Mouse (Mus musculus): Measurements from ENCODE around the gene Mdm1.

The Mdm1 gene

GRCm38 (mm10) chr10:118141018-118141883 is at the start of gene Mdm1:
Gene Mdm1, plus strand, starts transcription at chr10:118141811.
- in situ Hi-C loops (cut with MboI; ENCODE audit: low pct_unique_long_range_greater_than_20kb in 1 of 2, low sequenced_read_pairs in 2 of 2, unreplicated experiment in 1 of 2), result no loop called here

- in situ Hi-C loops (cut with MboI; ENCODE audit: low pct_unique_long_range_greater_than_20kb in 1 of 2, low sequenced_read_pairs in 2 of 2, unreplicated experiment in 1 of 2), result no loop called here
These were observed 48.9 kb upstream of the Mdm1 start for GRCm38 (mm10) chr10:118092745-118093144.

GRCm38 (mm10) chr10:118093728-118094127 is 47.9 kb upstream of the Mdm1 start:
- in situ Hi-C loops (cut with MboI; ENCODE audit: low pct_unique_long_range_greater_than_20kb in 1 of 2, low sequenced_read_pairs in 2 of 2, unreplicated experiment in 1 of 2), result no loop called here

- in situ Hi-C loops (cut with MboI; ENCODE audit: low pct_unique_long_range_greater_than_20kb in 1 of 2, low sequenced_read_pairs in 2 of 2, unreplicated experiment in 1 of 2), result no loop called here
These were observed 46.8 kb upstream of the Mdm1 start for GRCm38 (mm10) chr10:118094853-118095252.

GRCm38 (mm10) chr10:118096223-118096622 is 45.4 kb upstream of the Mdm1 start:
- in situ Hi-C loops (cut with MboI; ENCODE audit: low pct_unique_long_range_greater_than_20kb in 1 of 2, low sequenced_read_pairs in 2 of 2, unreplicated experiment in 1 of 2), result no loop called here

- in situ Hi-C loops (cut with MboI; ENCODE audit: low pct_unique_long_range_greater_than_20kb in 1 of 2, low sequenced_read_pairs in 2 of 2, unreplicated experiment in 1 of 2), result no loop called here
These were observed 43.7 kb upstream of the Mdm1 start for GRCm38 (mm10) chr10:118097898-118098297.

- in situ Hi-C loops (cut with MboI; ENCODE audit: low pct_unique_long_range_greater_than_20kb in 1 of 2, low sequenced_read_pairs in 2 of 2, unreplicated experiment in 1 of 2), result no loop called here
These were observed 41.0 kb upstream of the Mdm1 start for GRCm38 (mm10) chr10:118100570-118100969.

GRCm38 (mm10) chr10:118101056-118101455 is 40.6 kb upstream of the Mdm1 start:
- in situ Hi-C loops (cut with MboI; ENCODE audit: low pct_unique_long_range_greater_than_20kb in 1 of 2, low sequenced_read_pairs in 2 of 2, unreplicated experiment in 1 of 2), result no loop called here

GRCm38 (mm10) chr10:118103020-118103666 is 38.5 kb upstream of the Mdm1 start:
- in situ Hi-C loops (cut with MboI; ENCODE audit: low pct_unique_long_range_greater_than_20kb in 1 of 2, low sequenced_read_pairs in 2 of 2, unreplicated experiment in 1 of 2), result no loop called here

- in situ Hi-C loops (cut with MboI; ENCODE audit: low pct_unique_long_range_greater_than_20kb in 1 of 2, low sequenced_read_pairs in 2 of 2, unreplicated experiment in 1 of 2), result no loop called here
These were observed 37.7 kb upstream of the Mdm1 start for GRCm38 (mm10) chr10:118103906-118104305.

- in situ Hi-C loops (cut with MboI; ENCODE audit: low pct_unique_long_range_greater_than_20kb in 1 of 2, low sequenced_read_pairs in 2 of 2, unreplicated experiment in 1 of 2), result no loop called here
These were observed 34.6 kb upstream of the Mdm1 start for GRCm38 (mm10) chr10:118107031-118107430.

GRCm38 (mm10) chr10:118110006-118110920 is 31.3 kb upstream of the Mdm1 start:
- in situ Hi-C loops (cut with MboI; ENCODE audit: low pct_unique_long_range_greater_than_20kb in 1 of 2, low sequenced_read_pairs in 2 of 2, unreplicated experiment in 1 of 2), result no loop called here

- in situ Hi-C loops (cut with MboI; ENCODE audit: low pct_unique_long_range_greater_than_20kb in 1 of 2, low sequenced_read_pairs in 2 of 2, unreplicated experiment in 1 of 2), result no loop called here
These were observed 30.7 kb upstream of the Mdm1 start for GRCm38 (mm10) chr10:118110921-118111301.

- in situ Hi-C loops (cut with MboI; ENCODE audit: low pct_unique_long_range_greater_than_20kb in 1 of 2, low sequenced_read_pairs in 2 of 2, unreplicated experiment in 1 of 2), result no loop called here
These were observed 30.0 kb upstream of the Mdm1 start for GRCm38 (mm10) chr10:118111621-118112020.

- in situ Hi-C loops (cut with MboI; ENCODE audit: low pct_unique_long_range_greater_than_20kb in 1 of 2, low sequenced_read_pairs in 2 of 2, unreplicated experiment in 1 of 2), result no loop called here
These were observed 29.2 kb upstream of the Mdm1 start for GRCm38 (mm10) chr10:118112294-118112893.

- in situ Hi-C loops (cut with MboI; ENCODE audit: low pct_unique_long_range_greater_than_20kb in 1 of 2, low sequenced_read_pairs in 2 of 2, unreplicated experiment in 1 of 2), result no loop called here
These were observed 28.3 kb upstream of the Mdm1 start for GRCm38 (mm10) chr10:118113256-118113682.

- in situ Hi-C loops (cut with MboI; ENCODE audit: low pct_unique_long_range_greater_than_20kb in 1 of 2, low sequenced_read_pairs in 2 of 2, unreplicated experiment in 1 of 2), result no loop called here
These were observed 27.3 kb upstream of the Mdm1 start for GRCm38 (mm10) chr10:118114271-118114670.

- in situ Hi-C loops (cut with MboI; ENCODE audit: low pct_unique_long_range_greater_than_20kb in 1 of 2, low sequenced_read_pairs in 2 of 2, unreplicated experiment in 1 of 2), result no loop called here
These were observed 25.2 kb upstream of the Mdm1 start for GRCm38 (mm10) chr10:118116456-118116855.
